Mouse (Mus musculus) liver, embryonic 15.5 days (tissue): ENCODE measurements around the gene Fgfr2. TPM values are rescaled to one million over a fixed set of nuclear protein-coding genes. Genes with fewer than 3 reads are reported as not detected.

Experiments used
- ATAC-seq: fragments of 200-750 bp; cut with Nextera tagmentation; 2 replicates; pipeline ENCODE4 v1.8.0; 2017; ENCODE audit warnings: moderate number of reproducible peaks, mild to moderate bottlenecking, moderate library complexity; ENCODE audit not compliant: insufficient read depth
- H3K27ac ChIP-seq: fragments of 300-500 bp; sonication (generic); replicated peaks from 2 replicates; pipeline ENCODE4 v1.5.1; 2015; ENCODE audit warnings: mild to moderate bottlenecking, inconsistent platforms
- H3K27me3 ChIP-seq: fragments of 300-500 bp; sonication (generic); 2 replicates; pipeline ENCODE4 v1.6.1; 2015; ENCODE audit warnings: mild to moderate bottlenecking, inconsistent platforms
- H3K36me3 ChIP-seq: fragments of 300-500 bp; sonication (generic); replicated peaks from 2 replicates; pipeline ENCODE4 v1.6.1; 2015; ENCODE audit warnings: moderate library complexity, mild to moderate bottlenecking, inconsistent platforms
- H3K4me1 ChIP-seq: fragments of 300-500 bp; sonication (generic); replicated peaks from 2 replicates; pipeline ENCODE4 v1.6.1; 2015; ENCODE audit warnings: inconsistent platforms
- H3K4me2 ChIP-seq: fragments of 300-500 bp; sonication (generic); 2 replicates; pipeline ENCODE4 v1.6.1; 2015; ENCODE audit warnings: moderate library complexity, mild to moderate bottlenecking, inconsistent platforms
- H3K4me3 ChIP-seq: fragments of 300-500 bp; sonication (generic); replicated peaks from 2 replicates; pipeline ENCODE4 v1.5.1; 2015; ENCODE audit warnings: mild to moderate bottlenecking, inconsistent platforms
- H3K9ac ChIP-seq: fragments of 300-500 bp; sonication (generic); 2 replicates; pipeline ENCODE4 v1.6.1; 2015; ENCODE audit warnings: moderate library complexity, mild to moderate bottlenecking, inconsistent platforms
- H3K9me3 ChIP-seq: fragments of 300-500 bp; sonication (generic); replicated peaks from 2 replicates; pipeline ENCODE4 v1.6.1; 2016; ENCODE audit warnings: inconsistent platforms
- WGBS: fragments of 180-500 bp; shearing (Covaris S2); methylation state at CpG from one replicate; pipeline ENCODE4 v1.1.7; 2015; ENCODE audit warnings: mixed read lengths; ENCODE audit not compliant: insufficient replicate concordance; 5-methylcytosine and 5-hydroxymethylcytosine counted together
- polyA plus RNA-seq: library from polyadenylated mRNA; unstranded; fragments of >200 nt; fragmentation: Nextera tagmentation; extraction: Ambion mirVana; gene quantifications from 2 replicates; pipeline ENCODE4 v1.2.1, GENCODE M21; 2015

Fgfr2 gene
- polyA plus RNA-seq, 1 experiment from 2014 or later: 10.5 TPM

DNA sequence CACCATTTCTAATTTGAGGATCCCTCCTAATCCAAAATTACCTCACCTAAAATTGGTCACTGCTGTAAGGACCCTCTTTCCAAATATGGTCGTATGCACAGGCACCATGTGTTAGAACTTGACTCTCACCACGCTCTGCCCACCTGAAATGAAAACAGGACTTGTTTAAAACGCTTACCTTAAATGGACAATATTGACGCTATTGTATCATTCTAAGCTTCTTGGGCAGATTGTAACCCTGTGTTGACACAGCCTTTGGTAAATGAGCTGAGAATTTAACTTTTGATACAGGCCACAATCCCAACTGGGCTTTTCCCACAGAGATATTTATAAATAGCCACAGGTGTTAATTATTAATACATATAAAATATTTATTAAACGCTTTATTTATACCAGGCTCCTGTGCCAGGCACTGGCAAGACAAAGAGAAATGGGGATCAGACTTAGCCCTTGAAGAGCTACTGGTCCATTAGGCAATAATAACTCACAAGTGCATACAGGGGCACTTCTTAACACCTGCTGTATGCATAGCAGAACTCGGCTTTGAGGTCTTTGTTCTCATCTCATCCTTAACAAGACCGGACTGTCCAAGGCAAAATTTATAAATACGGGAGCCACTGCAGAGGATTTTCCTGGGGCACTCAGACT lies 16.7 kb upstream of the Fgfr2 start:
- H3K27ac ChIP-seq: no peak overlapping the region
- H3K9me3 ChIP-seq: no peaks in the 10 kb centered on the region
- H3K36me3 ChIP-seq: no peaks in the 10 kb centered on the region
- no peak overlapping the region for H3K9ac ChIP-seq
- no peak overlapping the region for H3K4me3 ChIP-seq
- H3K4me1 ChIP-seq: no peaks in the 10 kb centered on the region
- no peak for ATAC-seq
- WGBS: 65% methylated on average over 8 of the region's 8 CpGs
- H3K27me3 ChIP-seq: no peaks in the 10 kb centered on the region
- H3K4me2 ChIP-seq: no peak overlapping the region

DNA sequence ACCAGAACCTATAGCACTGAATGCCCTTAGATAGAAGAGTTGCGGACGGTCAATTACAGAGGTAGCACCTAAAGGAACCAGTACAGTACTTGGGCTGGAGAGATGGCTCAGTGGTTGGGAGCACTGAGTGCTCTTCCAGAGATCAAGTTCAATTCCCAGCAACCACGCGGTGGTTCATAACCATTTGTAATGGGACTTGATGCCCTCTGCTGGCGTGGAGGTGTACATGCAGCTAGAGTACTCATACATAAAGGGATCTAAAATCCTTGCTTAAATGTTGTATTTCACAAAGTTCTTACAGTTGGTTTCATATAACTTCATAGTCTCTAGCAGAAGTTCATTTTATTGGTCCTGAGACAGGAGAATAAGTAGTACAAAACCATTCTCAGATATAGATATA lies 10.4 kb upstream of the Fgfr2 start:
- 72% methylated on average over 5 of the region's 5 CpGs for WGBS
- no peak for ATAC-seq
- no peak overlapping the region for H3K4me2 ChIP-seq
- no peaks in the 10 kb centered on the region for H3K27me3 ChIP-seq
- no peaks in the 10 kb centered on the region for H3K9me3 ChIP-seq
- H3K9ac ChIP-seq: no peak overlapping the region
- no peaks in the 10 kb centered on the region for H3K4me1 ChIP-seq
- no peak overlapping the region for H3K27ac ChIP-seq
- no peak overlapping the region for H3K4me3 ChIP-seq
- H3K36me3 ChIP-seq: no peaks in the 10 kb centered on the region

DNA sequence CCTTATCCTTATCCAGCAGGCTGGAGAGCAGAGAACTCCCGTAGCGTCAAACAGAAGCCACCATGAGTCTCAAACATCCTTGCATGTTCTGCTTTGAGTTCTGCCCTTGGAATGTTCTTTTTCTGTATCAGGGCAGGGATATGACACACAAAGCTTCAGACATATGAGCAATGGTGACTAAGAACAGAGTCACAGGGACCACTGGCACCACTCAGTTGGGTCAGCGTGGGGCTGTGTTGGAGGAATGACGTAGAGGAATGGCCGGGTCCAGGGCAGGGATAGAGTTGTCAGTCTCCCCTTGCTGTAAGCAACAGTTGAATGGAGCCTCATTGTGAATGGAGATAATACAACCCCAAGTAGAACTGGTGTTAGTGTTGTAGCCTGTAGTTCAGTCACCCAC lies 9.6 kb upstream of the Fgfr2 start:
- no peak overlapping the region for H3K9ac ChIP-seq
- no peak overlapping the region for H3K4me3 ChIP-seq
- H3K4me2 ChIP-seq: no peak overlapping the region
- H3K27ac ChIP-seq: no peak overlapping the region
- no peaks in the 10 kb centered on the region for H3K9me3 ChIP-seq
- WGBS: 75% methylated on average over 5 of the region's 5 CpGs
- no peaks in the 10 kb centered on the region for H3K27me3 ChIP-seq
- no peaks in the 10 kb centered on the region for H3K4me1 ChIP-seq
- no peak for ATAC-seq
- H3K36me3 ChIP-seq: no peaks in the 10 kb centered on the region

DNA sequence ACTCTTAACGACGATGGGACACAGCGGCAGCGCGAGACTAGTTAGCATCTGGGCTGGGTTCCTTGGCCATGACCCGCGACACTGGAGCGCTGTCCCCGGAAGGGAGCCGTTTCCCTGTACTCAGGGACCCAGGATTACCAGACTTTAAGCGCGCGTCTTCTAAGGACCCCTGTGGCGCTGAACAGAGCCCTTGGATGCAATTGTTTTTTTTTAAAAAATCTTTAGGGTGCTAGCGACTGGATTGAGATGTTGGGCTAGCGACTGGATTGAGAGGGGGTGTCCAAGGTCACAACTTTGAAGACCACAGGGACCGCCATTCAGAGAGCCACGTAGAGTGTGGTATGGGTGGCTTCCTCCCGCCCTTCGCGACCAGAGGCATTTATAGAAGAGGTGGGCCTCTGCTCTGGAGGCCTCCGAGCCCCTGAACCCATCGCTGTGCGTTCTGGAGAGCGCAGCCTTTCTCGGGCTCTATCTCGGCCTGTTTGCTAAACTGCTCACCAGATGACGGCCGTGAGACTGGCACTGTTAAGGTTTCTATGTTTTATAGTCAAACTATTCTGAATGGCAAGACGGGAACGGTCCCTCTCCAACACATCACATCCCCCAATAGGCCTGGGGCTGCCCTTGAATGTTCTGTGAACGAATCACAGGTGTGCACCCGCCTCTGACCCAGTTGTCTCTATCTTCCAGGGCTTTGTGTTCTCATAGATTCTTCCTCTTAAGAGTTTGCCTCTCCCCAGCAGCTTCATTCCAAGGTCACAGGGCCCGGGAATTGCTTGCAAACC lies 1.7 kb upstream of the Fgfr2 start:
- Histone ChIP-seq H3K36me3 (no peaks in the 10 kb centered on the region), H3K4me1 (peaks cover 38% of the 10 kb centered on the region), H3K9ac (peak overlapping the region; percentile 46; the same call in 1 of the 2 replicates), H3K27ac (peak overlapping the region; percentile 81; the same call in 1 of the 2 replicates), H3K4me3 (peak overlapping the region; percentile 67), H3K27me3 (peaks cover 69% of the 10 kb centered on the region), H3K9me3 (no peaks in the 10 kb centered on the region), H3K4me2 (peak overlapping the region; percentile 90)
- no peak for ATAC-seq
- 10% methylated on average over 34 of the region's 34 CpGs for WGBS

DNA sequence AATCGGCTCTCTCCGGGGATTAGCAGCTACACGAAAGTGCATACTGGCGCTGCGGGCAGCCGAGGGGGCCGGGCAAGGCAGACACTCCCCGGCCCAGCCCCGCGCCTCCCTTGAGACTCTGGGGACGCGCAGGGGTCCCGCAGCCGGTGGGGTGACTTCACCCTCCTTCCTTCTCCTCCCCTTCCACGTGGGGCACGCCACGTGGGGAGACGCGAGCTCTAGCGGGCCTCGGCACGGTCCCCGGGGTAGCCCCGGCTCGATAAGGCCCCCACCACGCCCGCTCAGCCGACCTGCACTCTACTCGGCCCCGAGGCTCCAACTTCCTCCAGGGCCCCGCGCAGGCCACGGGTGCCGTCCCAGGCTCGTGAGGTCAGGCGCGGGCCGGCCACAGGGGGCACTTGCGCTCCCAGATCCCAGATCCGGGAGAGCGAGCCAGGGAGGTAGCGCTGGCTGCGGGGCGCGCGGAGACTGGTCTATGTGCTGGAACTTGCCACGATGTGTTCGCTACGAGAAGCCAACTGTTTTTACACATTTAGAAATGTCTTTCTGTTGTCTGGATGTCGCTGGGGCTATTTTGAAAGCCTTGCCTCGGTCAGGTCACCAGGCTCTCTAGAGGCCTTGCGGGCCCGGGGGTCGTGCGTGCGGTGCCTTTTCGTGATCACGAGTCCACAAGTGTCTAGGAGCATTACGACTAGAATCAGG lies 1.0 kb upstream of the Fgfr2 start, which contains the start of gene Ctbp2:
Ctbp2 (minus strand) TSS at position 356 of the 702 bp plus-strand sequence.
- Histone ChIP-seq H3K27me3 (peaks cover 69% of the 10 kb centered on the region), H3K9me3 (no peaks in the 10 kb centered on the region), H3K4me1 (peaks cover 40% of the 10 kb centered on the region), H3K4me2 (peak within 1 kb of the TSS; percentile 90), H3K27ac (peak within 1 kb of the TSS; percentile 81), H3K36me3 (no peaks in the 10 kb centered on the region), H3K9ac (peak within 1 kb of the TSS; percentile 56; the same call in 1 of the 2 replicates), H3K4me3 (peak within 1 kb of the TSS; percentile 67)
- WGBS: under 1% methylated on average over 59 of the region's 59 CpGs
- peak; percentile 84 for ATAC-seq

DNA sequence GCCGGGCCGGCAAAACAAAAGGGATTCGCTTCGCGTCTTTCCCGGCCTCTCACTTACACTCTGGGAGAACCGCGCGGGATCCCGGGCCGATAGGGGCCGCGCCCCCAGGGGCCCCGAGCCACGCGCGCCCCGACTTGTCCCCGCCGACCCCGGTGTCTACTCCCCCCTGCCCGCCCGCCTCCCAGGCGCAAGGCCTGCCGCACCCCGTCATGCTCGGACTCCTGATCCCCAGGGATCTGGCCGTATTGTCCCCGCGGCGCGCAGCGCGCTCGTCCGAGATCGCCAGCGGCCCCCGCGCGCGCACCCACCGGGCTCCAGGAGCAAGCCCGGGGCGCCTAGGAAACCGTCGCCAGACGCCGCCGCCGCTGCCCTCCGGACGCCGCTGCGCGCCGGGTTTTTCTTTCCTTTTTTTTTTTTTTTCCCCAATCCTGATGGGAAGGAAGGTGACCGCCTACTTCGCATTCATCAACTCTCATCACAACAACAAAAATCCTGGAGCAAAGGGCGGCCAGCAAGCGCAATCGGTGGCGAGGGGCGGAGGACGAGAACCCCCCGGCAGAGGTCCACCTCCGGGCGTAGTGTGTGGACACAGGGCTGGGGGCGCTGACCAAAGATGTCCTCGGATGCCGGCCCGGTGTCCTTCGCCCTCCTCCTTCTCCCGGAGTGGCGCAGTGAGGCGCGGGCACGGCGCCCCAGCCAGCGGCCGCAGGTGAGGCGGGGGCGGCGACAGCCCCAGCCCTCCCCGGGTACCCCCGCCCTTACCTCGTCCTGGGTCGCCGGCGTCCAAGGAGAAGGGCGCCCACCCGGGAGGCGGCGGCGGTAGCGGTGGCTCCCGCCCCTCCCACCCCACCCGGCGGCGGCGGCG lies 539 bp downstream of the Fgfr2 start:
- Histone ChIP-seq H3K27me3 (peaks cover 73% of the 10 kb centered on the region), H3K4me1 (peaks cover 44% of the 10 kb centered on the region), H3K4me2 (peak overlapping the region; percentile 90), H3K36me3 (no peaks in the 10 kb centered on the region), H3K9me3 (no peaks in the 10 kb centered on the region), H3K4me3 (peak overlapping the region; percentile 67), H3K9ac (peak overlapping the region; percentile 56), H3K27ac (peak overlapping the region; percentile 81)
- under 1% methylated on average over 70 of the region's 102 CpGs for WGBS
- ATAC-seq: peak; percentile 2; the same call in 1 of the 2 replicates

DNA sequence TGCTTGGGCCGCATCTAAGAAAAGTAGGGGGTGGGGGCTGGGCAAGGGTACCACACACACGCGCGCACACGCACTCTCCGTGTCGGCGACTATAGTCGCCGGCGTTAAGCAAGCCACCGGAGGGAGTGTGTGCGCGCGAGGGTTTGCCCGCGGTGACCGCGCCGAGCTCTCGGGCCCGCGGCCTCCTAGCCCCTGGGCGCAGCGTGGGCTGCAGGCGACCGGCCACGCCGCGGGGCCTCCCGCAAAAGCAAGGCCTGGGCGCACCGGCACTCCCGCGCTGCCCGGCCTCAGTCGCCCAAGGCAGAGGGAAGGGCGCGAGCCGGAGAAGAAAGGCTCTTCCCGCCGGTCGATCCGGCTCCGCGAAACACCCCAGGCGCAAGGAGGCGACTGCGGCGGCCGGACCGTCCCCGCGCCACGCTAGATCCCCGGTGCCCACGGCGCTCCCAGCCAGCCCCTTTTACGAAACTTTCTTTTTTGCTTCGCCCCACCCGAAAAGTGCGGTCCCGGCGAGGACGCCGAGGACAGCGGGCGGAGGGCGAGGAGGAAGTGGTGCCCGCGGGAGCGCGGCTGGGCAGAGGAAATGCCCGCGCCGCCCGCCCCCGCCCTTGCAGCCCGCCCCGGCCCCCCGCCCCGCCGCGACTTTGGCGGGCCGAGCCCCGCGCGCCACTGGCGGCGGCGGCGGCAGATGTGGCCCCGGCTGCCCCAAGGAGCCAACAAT lies 1.3 kb downstream of the Fgfr2 start:
- peak overlapping the region; percentile 81 for H3K27ac ChIP-seq
- peaks cover 71% of the 10 kb centered on the region for H3K27me3 ChIP-seq
- WGBS: under 1% methylated on average over 93 of the region's 94 CpGs

DNA sequence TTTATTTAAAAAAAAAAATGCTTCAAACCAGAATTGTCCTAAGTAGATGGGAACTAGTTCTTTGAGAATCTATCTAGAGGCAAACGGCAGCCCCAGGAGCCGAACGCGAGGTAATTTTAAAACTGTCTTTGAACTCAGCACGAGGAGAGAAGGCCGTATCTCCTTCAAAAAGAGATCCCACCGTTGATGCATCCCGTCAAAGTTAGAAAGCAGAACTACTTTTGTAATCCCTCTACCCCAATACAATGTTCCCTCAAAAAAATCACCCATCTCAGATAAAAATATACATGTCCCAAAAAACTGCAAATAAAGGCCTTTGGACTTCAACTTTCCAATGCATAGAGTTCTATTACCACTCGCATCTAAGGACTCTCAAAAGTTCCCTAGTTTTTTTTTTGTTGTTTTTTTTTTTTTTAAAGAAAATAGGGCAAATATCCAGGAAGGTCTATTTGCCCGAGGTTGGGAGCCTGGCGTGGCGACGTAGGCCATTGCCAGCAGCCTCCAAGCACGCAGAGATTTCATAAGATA lies 2.0 kb downstream of the Fgfr2 start:
- 3% methylated on average over 14 of the region's 14 CpGs for WGBS
- H3K27ac ChIP-seq: no peak overlapping the region
- peaks cover 54% of the 10 kb centered on the region for H3K4me1 ChIP-seq
- no peaks in the 10 kb centered on the region for H3K36me3 ChIP-seq
- no peak for ATAC-seq
- peak overlapping the region; percentile 90 for H3K4me2 ChIP-seq
- peak overlapping the region; percentile 67 for H3K4me3 ChIP-seq
- peak overlapping the region; percentile 56; the same call in 1 of the 2 replicates for H3K9ac ChIP-seq
- no peaks in the 10 kb centered on the region for H3K9me3 ChIP-seq
- peaks cover 64% of the 10 kb centered on the region for H3K27me3 ChIP-seq

More for the DNA sequence above, 1.3 kb downstream of the Fgfr2 start:
- peak overlapping the region; percentile 56 for H3K9ac ChIP-seq
- peak overlapping the region; percentile 90 for H3K4me2 ChIP-seq
- H3K4me1 ChIP-seq: peaks cover 49% of the 10 kb centered on the region
- peak overlapping the region; percentile 67 for H3K4me3 ChIP-seq
- no peak for ATAC-seq
- H3K36me3 ChIP-seq: no peaks in the 10 kb centered on the region
- H3K9me3 ChIP-seq: no peaks in the 10 kb centered on the region

DNA sequence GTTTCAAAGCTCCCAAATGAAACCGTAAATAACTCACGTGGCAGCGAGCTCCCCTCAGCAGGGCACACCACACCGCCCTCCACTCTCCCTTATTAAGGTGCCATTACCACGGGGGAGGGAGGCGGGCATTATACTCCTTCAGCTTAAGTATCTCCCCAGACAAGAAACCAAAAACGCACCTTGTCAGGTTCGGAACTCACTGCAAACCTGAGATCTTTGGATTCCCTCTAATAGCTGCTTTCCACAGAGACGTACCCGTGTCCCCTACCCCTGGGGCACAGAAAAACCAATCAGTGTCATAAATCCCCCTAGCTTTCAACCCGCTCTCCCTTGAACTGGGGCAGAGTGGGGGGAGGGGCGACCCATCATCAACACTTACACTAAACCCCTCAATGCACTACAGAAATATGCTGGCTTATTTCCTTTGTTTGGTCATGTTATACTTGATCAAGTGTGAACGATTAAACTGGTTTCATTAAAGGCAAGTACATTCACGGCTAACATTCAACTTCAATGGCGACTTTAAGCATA lies 2.9 kb downstream of the Fgfr2 start:
- Histone ChIP-seq H3K4me3 (no peak overlapping the region), H3K4me1 (peaks cover 62% of the 10 kb centered on the region), H3K9ac (no peak overlapping the region), H3K27me3 (peaks cover 56% of the 10 kb centered on the region), H3K9me3 (no peaks in the 10 kb centered on the region), H3K36me3 (no peaks in the 10 kb centered on the region), H3K27ac (no peak overlapping the region), H3K4me2 (peak overlapping the region; percentile 8; the same call in 1 of the 2 replicates)
- 39% methylated on average over 15 of the region's 15 CpGs for WGBS
- no peak for ATAC-seq
